Mouse (Mus musculus): ENCODE data around the gene Apba1. TPM values are rescaled to one million over a fixed set of nuclear protein-coding genes. Genes with fewer than 3 reads are reported as not detected.

The Apba1 gene
- total and polyA plus RNA-seq, 2 experiments from 2014 or later: 0.36 to 2.4 TPM

DNA sequence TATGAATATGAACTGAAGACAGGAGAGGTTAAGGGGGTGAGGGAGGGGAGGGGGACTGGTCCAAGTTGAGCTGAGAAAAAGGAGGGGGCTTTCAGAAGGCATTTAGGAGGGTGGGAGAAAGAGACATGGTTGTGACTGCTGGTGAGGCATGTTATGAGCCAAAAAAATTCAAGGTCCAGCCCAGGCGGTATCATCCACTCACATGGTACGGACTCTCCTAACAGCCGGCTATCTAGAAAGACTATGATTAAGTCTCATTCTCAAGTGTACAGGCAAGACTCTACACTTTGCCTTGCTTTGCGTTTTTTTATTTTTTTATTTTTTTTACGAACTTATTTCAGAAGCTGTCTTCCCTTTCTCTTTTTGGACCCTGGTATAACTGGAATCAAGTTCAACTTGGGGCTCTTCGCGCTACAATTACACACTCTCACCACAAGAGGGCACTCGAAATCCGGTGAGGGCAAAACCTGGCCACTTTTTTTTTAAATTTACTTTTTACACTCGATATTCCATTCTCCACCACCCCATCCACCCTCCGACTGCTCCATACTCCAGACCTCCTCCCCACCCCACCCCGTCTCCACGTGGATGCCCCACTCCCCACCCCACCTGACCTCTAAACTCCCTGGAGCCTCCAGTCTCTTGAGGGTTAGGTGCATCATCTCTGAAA lies 101.6 kb downstream of the Apba1 start:
- no peak overlapping the region for H3K4me2 ChIP-seq (ENCODE audit: low read depth, low read length)
- H3K4me1 ChIP-seq (ENCODE audit: control insufficient read depth, insufficient read depth): 0 out of 2 replicates have a peak, but pooled peaks cover 3% of the 10 kb centered on the region
- ATAC-seq (ENCODE audit: insufficient read depth, low read depth) (no peak), DNase-seq (ENCODE audit: low spot score) (peak; percentile 56)
- 25% methylated on average over 13 of the region's 13 CpGs for WGBS
- H3K9me3 ChIP-seq (replicated peaks; ENCODE audit: control insufficient read depth, low read length): peaks cover 6% of the 10 kb centered on the region; the same call in 1 of the 2 replicates
- TF ChIP-seq CTCF (IDR thresholded peaks at IDR 0.05; ENCODE audit: low read depth) (peak; percentile 61), EP300 (IDR thresholded peaks at IDR 0.05; ENCODE audit: low read depth) (no peak)
- H3K9ac ChIP-seq (replicated peaks; ENCODE audit: low read depth, low read length): no peak overlapping the region
- H3K27me3 ChIP-seq (ENCODE audit: control insufficient read depth, insufficient read depth, low read length): no peaks in the 10 kb centered on the region
- no peak overlapping the region for H3K4me3 ChIP-seq (ENCODE audit: low read depth, low read length)
- no peaks in the 10 kb centered on the region for H3K36me3 ChIP-seq (replicated peaks; ENCODE audit: control insufficient read depth, insufficient read depth, low read length)
- no peak overlapping the region for H3K27ac ChIP-seq (ENCODE audit: low read depth)

GRCm38 (mm10) chr19:23862736-23863135 lies 104.0 kb downstream of the Apba1 start:
- no peak overlapping the region for H3K9ac ChIP-seq (replicated peaks; ENCODE audit: low read depth, low read length)
- 0 out of 2 replicates have a peak, but pooled peaks have one; percentile 24 for ATAC-seq (ENCODE audit: insufficient read depth, low read depth)

DNA sequence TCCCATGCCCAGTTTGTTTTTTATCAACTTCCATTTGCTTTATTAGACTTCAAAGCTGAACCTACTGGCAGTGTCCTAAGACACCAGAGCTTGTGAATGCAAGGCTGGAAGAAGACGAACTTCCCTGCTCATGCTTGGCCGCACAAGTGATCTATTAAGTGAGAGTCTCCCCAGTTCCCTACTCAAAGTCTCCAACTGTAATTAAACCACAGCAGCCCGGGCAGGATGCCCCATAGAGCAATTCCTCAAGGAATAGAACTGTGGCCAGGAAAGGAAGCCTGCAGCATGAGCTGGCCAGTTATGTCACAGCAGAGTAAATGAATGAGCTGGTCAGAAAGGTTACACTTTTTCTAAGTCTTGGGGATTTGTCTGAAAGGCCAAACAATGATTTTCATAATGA lies 105.3 kb downstream of the Apba1 start:
- WGBS: 66% methylated on average over 3 of the region's 3 CpGs
- Histone ChIP-seq H3K36me3 (replicated peaks; ENCODE audit: control insufficient read depth, insufficient read depth, low read length) (no peaks in the 10 kb centered on the region), H3K4me3 (ENCODE audit: low read depth, low read length) (no peak overlapping the region), H3K9ac (replicated peaks; ENCODE audit: low read depth, low read length) (no peak overlapping the region), H3K4me1 (ENCODE audit: control insufficient read depth, insufficient read depth) (no peaks in the 10 kb centered on the region), H3K9me3 (replicated peaks; ENCODE audit: control insufficient read depth, low read length) (no peaks in the 10 kb centered on the region), H3K27ac (ENCODE audit: low read depth) (no peak overlapping the region), H3K27me3 (ENCODE audit: control insufficient read depth, insufficient read depth, low read length) (no peaks in the 10 kb centered on the region), H3K4me2 (ENCODE audit: low read depth, low read length) (no peak overlapping the region)
- no peak for ATAC-seq (ENCODE audit: insufficient read depth, low read depth)
- DNase-seq (ENCODE audit: low spot score): no peak
- no peak for TF ChIP-seq EP300 (IDR thresholded peaks at IDR 0.05; ENCODE audit: low read depth)
- TF ChIP-seq CTCF (IDR thresholded peaks at IDR 0.05; ENCODE audit: low read depth): no peak

More at GRCm38 (mm10) chr19:23862736-23863135, 104.0 kb downstream of the Apba1 start:
- Histone ChIP-seq H3K27ac (ENCODE audit: low read depth) (no peak overlapping the region), H3K4me2 (ENCODE audit: low read depth, low read length) (no peak overlapping the region), H3K9me3 (replicated peaks; ENCODE audit: control insufficient read depth, low read length) (peaks cover 4% of the 10 kb centered on the region; the same call in 1 of the 2 replicates), H3K27me3 (ENCODE audit: control insufficient read depth, insufficient read depth, low read length) (no peaks in the 10 kb centered on the region), H3K36me3 (replicated peaks; ENCODE audit: control insufficient read depth, insufficient read depth, low read length) (no peaks in the 10 kb centered on the region), H3K4me1 (ENCODE audit: control insufficient read depth, insufficient read depth) (no peaks in the 10 kb centered on the region), H3K4me3 (ENCODE audit: low read depth, low read length) (no peak overlapping the region)
- peak; percentile 55 for TF ChIP-seq CTCF (IDR thresholded peaks at IDR 0.05; ENCODE audit: low read depth)
- no peak for TF ChIP-seq EP300 (IDR thresholded peaks at IDR 0.05; ENCODE audit: low read depth)
- WGBS: 39% methylated on average over 4 of the region's 4 CpGs
- peak; percentile 31 for DNase-seq (ENCODE audit: low spot score)

GRCm38 (mm10) chr19:23866045-23866444 lies 107.4 kb downstream of the Apba1 start:
- no peak overlapping the region for H3K27ac ChIP-seq (ENCODE audit: low read depth)
- no peak overlapping the region for H3K4me3 ChIP-seq (ENCODE audit: low read depth, low read length)
- no peak overlapping the region for H3K4me2 ChIP-seq (ENCODE audit: low read depth, low read length)
- no peaks in the 10 kb centered on the region for H3K4me1 ChIP-seq (ENCODE audit: control insufficient read depth, insufficient read depth)
- no peak for DNase-seq (ENCODE audit: low spot score)
- TF ChIP-seq EP300 (IDR thresholded peaks at IDR 0.05; ENCODE audit: low read depth) (no peak), CTCF (IDR thresholded peaks at IDR 0.05; ENCODE audit: low read depth) (no peak)
- no peak for ATAC-seq (ENCODE audit: insufficient read depth, low read depth)
- H3K27me3 ChIP-seq (ENCODE audit: control insufficient read depth, insufficient read depth, low read length): no peaks in the 10 kb centered on the region
- no peaks in the 10 kb centered on the region for H3K9me3 ChIP-seq (replicated peaks; ENCODE audit: control insufficient read depth, low read length)
- WGBS: 86% methylated on average over 9 of the region's 9 CpGs
- no peaks in the 10 kb centered on the region for H3K36me3 ChIP-seq (replicated peaks; ENCODE audit: control insufficient read depth, insufficient read depth, low read length)
- H3K9ac ChIP-seq (replicated peaks; ENCODE audit: low read depth, low read length): no peak overlapping the region

DNA sequence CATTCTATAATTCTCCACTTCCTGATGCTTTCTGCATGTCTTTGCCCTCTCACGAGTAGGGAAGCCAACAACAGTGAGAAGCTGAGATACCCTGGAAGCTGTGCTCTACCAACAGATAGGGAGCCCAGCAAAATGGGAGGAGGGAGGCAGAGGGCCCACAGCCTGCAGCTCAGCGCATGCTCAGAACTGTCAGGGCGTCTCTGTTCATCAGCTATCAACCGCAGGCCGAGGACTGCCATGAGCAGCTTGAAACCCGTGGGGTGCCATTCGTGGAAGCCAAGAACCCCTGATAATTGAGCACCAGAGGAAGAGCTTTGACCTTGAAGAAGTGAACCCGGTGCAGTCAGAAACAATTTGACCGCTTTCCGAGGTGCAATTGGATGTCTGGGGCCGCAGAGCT lies 108.4 kb downstream of the Apba1 start:
- Histone ChIP-seq H3K9me3 (replicated peaks; ENCODE audit: control insufficient read depth, low read length) (no peaks in the 10 kb centered on the region), H3K4me2 (ENCODE audit: low read depth, low read length) (no peak overlapping the region), H3K4me3 (ENCODE audit: low read depth, low read length) (no peak overlapping the region), H3K27ac (ENCODE audit: low read depth) (no peak overlapping the region), H3K27me3 (ENCODE audit: control insufficient read depth, insufficient read depth, low read length) (no peaks in the 10 kb centered on the region), H3K36me3 (replicated peaks; ENCODE audit: control insufficient read depth, insufficient read depth, low read length) (no peaks in the 10 kb centered on the region), H3K4me1 (ENCODE audit: control insufficient read depth, insufficient read depth) (no peaks in the 10 kb centered on the region), H3K9ac (replicated peaks; ENCODE audit: low read depth, low read length) (no peak overlapping the region)
- TF ChIP-seq EP300 (IDR thresholded peaks at IDR 0.05; ENCODE audit: low read depth): no peak
- TF ChIP-seq CTCF (IDR thresholded peaks at IDR 0.05; ENCODE audit: low read depth): no peak
- DNase-seq (ENCODE audit: low spot score) (no peak), ATAC-seq (ENCODE audit: insufficient read depth, low read depth) (no peak)
- WGBS: 63% methylated on average over 11 of the region's 11 CpGs

- no peak for DNase-seq (ENCODE audit: low spot score)
- Histone ChIP-seq H3K9ac (replicated peaks; ENCODE audit: low read depth, low read length) (no peak overlapping the region), H3K27me3 (ENCODE audit: control insufficient read depth, insufficient read depth, low read length) (no peaks in the 10 kb centered on the region), H3K36me3 (replicated peaks; ENCODE audit: control insufficient read depth, insufficient read depth, low read length) (no peaks in the 10 kb centered on the region), H3K27ac (ENCODE audit: low read depth) (no peak overlapping the region), H3K4me2 (ENCODE audit: low read depth, low read length) (no peak overlapping the region), H3K9me3 (replicated peaks; ENCODE audit: control insufficient read depth, low read length) (no peaks in the 10 kb centered on the region), H3K4me1 (ENCODE audit: control insufficient read depth, insufficient read depth) (no peaks in the 10 kb centered on the region), H3K4me3 (ENCODE audit: low read depth, low read length) (no peak overlapping the region)
- 79% methylated on average over 7 of the region's 7 CpGs for WGBS
- ATAC-seq (ENCODE audit: insufficient read depth, low read depth): no peak
- no peak for TF ChIP-seq CTCF (IDR thresholded peaks at IDR 0.05; ENCODE audit: low read depth)
- TF ChIP-seq EP300 (IDR thresholded peaks at IDR 0.05; ENCODE audit: low read depth): no peak
Measured at GRCm38 (mm10) chr19:23867589-23867988, 108.9 kb downstream of the Apba1 start.
